Mouse (Mus musculus) embryonic facial prominence, embryonic 15.5 days (tissue): ENCODE measurements around the gene Zfp184. TPM values are rescaled to one million over a fixed set of nuclear protein-coding genes. Genes with fewer than 3 reads are reported as not detected.

Experiments used
- ATAC-seq: fragments of 200-750 bp; cut with Nextera tagmentation; 2 replicates; pipeline ENCODE4 v1.8.0; 2017; ENCODE audit warnings: low read depth, moderate TSS enrichment; ENCODE audit not compliant: insufficient number of reproducible peaks, low FRiP score, low TSS enrichment
- H3K27ac ChIP-seq: fragments of 300-500 bp; sonication (generic); replicated peaks from 2 replicates; pipeline ENCODE4 v1.5.1; 2015; ENCODE audit warnings: mild to moderate bottlenecking, inconsistent platforms
- H3K27me3 ChIP-seq: fragments of 300-500 bp; sonication (generic); 2 replicates; pipeline ENCODE4 v1.6.1; 2015; ENCODE audit warnings: inconsistent platforms
- H3K36me3 ChIP-seq: fragments of 300-500 bp; sonication (generic); 2 replicates; pipeline ENCODE4 v1.6.1; 2015; ENCODE audit warnings: mild to moderate bottlenecking, inconsistent platforms
- H3K4me1 ChIP-seq: fragments of 300-500 bp; sonication (generic); 2 replicates; pipeline ENCODE4 v1.6.1; 2015; ENCODE audit warnings: inconsistent platforms
- H3K4me2 ChIP-seq: fragments of 300-500 bp; sonication (generic); replicated peaks from 2 replicates; pipeline ENCODE4 v1.6.1; 2015; ENCODE audit warnings: mild to moderate bottlenecking, inconsistent platforms
- H3K4me3 ChIP-seq: fragments of 300-500 bp; sonication (generic); replicated peaks from 2 replicates; pipeline ENCODE4 v1.5.1; 2015; ENCODE audit warnings: mild to moderate bottlenecking, inconsistent platforms
- H3K9ac ChIP-seq: fragments of 300-500 bp; sonication (generic); 2 replicates; pipeline ENCODE4 v1.6.1; 2015; ENCODE audit warnings: inconsistent platforms
- H3K9me3 ChIP-seq: fragments of 300-500 bp; sonication (generic); replicated peaks from 2 replicates; pipeline ENCODE4 v1.6.1; 2016; ENCODE audit warnings: inconsistent platforms
- WGBS: fragments of 180-500 bp; shearing (Covaris S2); methylation state at CpG from one replicate; pipeline ENCODE4 v1.1.7; 2015; 5-methylcytosine and 5-hydroxymethylcytosine counted together
- polyA plus RNA-seq: library from polyadenylated mRNA; unstranded; fragments of >200 nt; fragmentation: Nextera tagmentation; extraction: Ambion mirVana; gene quantifications from 2 replicates; pipeline ENCODE4 v1.2.1, GENCODE M21; 2015

Zfp184 gene
- polyA plus RNA-seq, 1 experiment from 2014 or later = 7.7 TPM

GRCm38 (mm10) chr13:21943644-21944043, 1.2 kb upstream of the Zfp184 start:
- H3K36me3 ChIP-seq = no peaks in the 10 kb centered on the region
- WGBS = 83% methylated on average over 1 of the region's 1 CpGs
- H3K9me3 ChIP-seq = no peaks in the 10 kb centered on the region
- no peaks in the 10 kb centered on the region for H3K27me3 ChIP-seq
- no peak overlapping the region for H3K9ac ChIP-seq
- no peak overlapping the region for H3K4me3 ChIP-seq
- H3K4me1 ChIP-seq = peaks cover 3% of the 10 kb centered on the region; the same call in 1 of the 2 replicates
- H3K4me2 ChIP-seq = no peak overlapping the region
- no peak overlapping the region for H3K27ac ChIP-seq
- ATAC-seq = no peak

GRCm38 (mm10) chr13:21944592-21944925, 335 bp upstream of the Zfp184 start:
- no peak; the same call in 1 of the 2 replicates for ATAC-seq
- 1% methylated on average over 7 of the region's 7 CpGs for WGBS
- peak overlapping the region; percentile 76 for H3K4me3 ChIP-seq

GRCm38 (mm10) chr13:21969269-21969668, 24.4 kb downstream of the Zfp184 start:
- no peaks in the 10 kb centered on the region for H3K27me3 ChIP-seq
- H3K4me1 ChIP-seq = 0 out of 2 replicates have a peak, but pooled peaks cover 2% of the 10 kb centered on the region
- no peak overlapping the region for H3K4me3 ChIP-seq
- H3K9ac ChIP-seq = no peak overlapping the region
- H3K9me3 ChIP-seq = no peaks in the 10 kb centered on the region
- 41% methylated on average over 1 of the region's 1 CpGs for WGBS
- H3K4me2 ChIP-seq = no peak overlapping the region
- no peaks in the 10 kb centered on the region for H3K36me3 ChIP-seq
- H3K27ac ChIP-seq = no peak overlapping the region
- ATAC-seq = no peak

More at GRCm38 (mm10) chr13:21944592-21944925, 335 bp upstream of the Zfp184 start:
- Histone ChIP-seq H3K4me2 (peak overlapping the region; percentile 75), H3K9ac (no peak overlapping the region; the same call in 1 of the 2 replicates), H3K9me3 (no peaks in the 10 kb centered on the region), H3K27ac (no peak overlapping the region; the same call in 1 of the 2 replicates), H3K36me3 (peaks cover under 1% of the 10 kb centered on the region; the same call in 1 of the 2 replicates), H3K27me3 (no peaks in the 10 kb centered on the region), H3K4me1 (peaks cover 3% of the 10 kb centered on the region; the same call in 1 of the 2 replicates)

- ATAC-seq = no peak
- 57% methylated on average over 2 of the region's 2 CpGs for WGBS
- H3K9ac ChIP-seq = no peak overlapping the region
- no peak overlapping the region for H3K27ac ChIP-seq
- no peaks in the 10 kb centered on the region for H3K9me3 ChIP-seq
- no peak overlapping the region for H3K4me2 ChIP-seq
- H3K27me3 ChIP-seq = no peaks in the 10 kb centered on the region
- H3K4me1 ChIP-seq = 0 out of 2 replicates have a peak, but pooled peaks cover 2% of the 10 kb centered on the region
- H3K36me3 ChIP-seq = no peaks in the 10 kb centered on the region
- no peak overlapping the region for H3K4me3 ChIP-seq
Observed at GRCm38 (mm10) chr13:21969816-21970215, 24.9 kb downstream of the Zfp184 start.

GRCm38 (mm10) chr13:21971641-21972040, 26.7 kb downstream of the Zfp184 start:
- no peaks in the 10 kb centered on the region for H3K36me3 ChIP-seq
- H3K9ac ChIP-seq = no peak overlapping the region
- H3K27me3 ChIP-seq = no peaks in the 10 kb centered on the region
- H3K4me1 ChIP-seq = 0 out of 2 replicates have a peak, but pooled peaks cover 2% of the 10 kb centered on the region
- no peak overlapping the region for H3K4me3 ChIP-seq
- H3K4me2 ChIP-seq = no peak overlapping the region
- WGBS = 30% methylated on average over 3 of the region's 3 CpGs
- H3K9me3 ChIP-seq = no peaks in the 10 kb centered on the region
- H3K27ac ChIP-seq = no peak overlapping the region
- ATAC-seq = no peak

GRCm38 (mm10) chr13:21974221-21974725, 29.4 kb downstream of the Zfp184 start:
- H3K27me3 ChIP-seq = peaks cover 3% of the 10 kb centered on the region; the same call in 1 of the 2 replicates
- ATAC-seq = peak; percentile 73; the same call in 1 of the 2 replicates
- peak overlapping the region; percentile 72 for H3K4me3 ChIP-seq
- no peaks in the 10 kb centered on the region for H3K9me3 ChIP-seq
- 0 out of 2 replicates have a peak, but pooled peaks cover 2% of the 10 kb centered on the region for H3K4me1 ChIP-seq
- no peaks in the 10 kb centered on the region for H3K36me3 ChIP-seq
- H3K27ac ChIP-seq = peak overlapping the region; percentile 93
- H3K4me2 ChIP-seq = peak overlapping the region; percentile 38
- H3K9ac ChIP-seq = peak overlapping the region; percentile 63
- under 1% methylated on average over 23 of the region's 23 CpGs for WGBS

- Histone ChIP-seq H3K27me3 (peaks cover 6% of the 10 kb centered on the region; the same call in 1 of the 2 replicates), H3K4me1 (0 out of 2 replicates have a peak, but pooled peaks cover 2% of the 10 kb centered on the region), H3K9ac (peak overlapping the region; percentile 63), H3K4me2 (peak overlapping the region; percentile 38), H3K27ac (peak overlapping the region; percentile 93), H3K4me3 (peak overlapping the region; percentile 72), H3K36me3 (no peaks in the 10 kb centered on the region), H3K9me3 (no peaks in the 10 kb centered on the region)
- peak; percentile 92 for ATAC-seq
- WGBS = 3% methylated on average over 20 of the region's 20 CpGs
Observed at GRCm38 (mm10) chr13:21974726-21975473, 30.0 kb downstream of the Zfp184 start.

GRCm38 (mm10) chr13:21980981-21981802, 36.3 kb downstream of the Zfp184 start, which contains the start of gene Pom121l2:
TSS of gene Pom121l2 (plus strand) at chr13:21981194.
- Histone ChIP-seq H3K4me3 (peak within 1 kb of the TSS; percentile 56), H3K9me3 (no peaks in the 10 kb centered on the region), H3K36me3 (no peaks in the 10 kb centered on the region), H3K4me1 (peaks cover 13% of the 10 kb centered on the region), H3K9ac (peak within 1 kb of the TSS; percentile 55), H3K4me2 (peak within 1 kb of the TSS; percentile 97), H3K27ac (no peak within 1 kb of the TSS), H3K27me3 (peaks cover 44% of the 10 kb centered on the region)
- ATAC-seq = peak; percentile 83
- WGBS = under 1% methylated on average over 58 of the region's 58 CpGs

- 8% methylated on average over 17 of the region's 17 CpGs for WGBS
- no peaks in the 10 kb centered on the region for H3K9me3 ChIP-seq
- peak; percentile 51; the same call in 1 of the 2 replicates for ATAC-seq
- peak overlapping the region; percentile 56 for H3K4me3 ChIP-seq
- peak overlapping the region; percentile 97 for H3K4me2 ChIP-seq
- H3K9ac ChIP-seq = peak overlapping the region; percentile 55
- H3K27ac ChIP-seq = no peak overlapping the region
- peaks cover 13% of the 10 kb centered on the region for H3K4me1 ChIP-seq
- H3K27me3 ChIP-seq = peaks cover 44% of the 10 kb centered on the region
- no peaks in the 10 kb centered on the region for H3K36me3 ChIP-seq
Observed at GRCm38 (mm10) chr13:21981803-21982193, 36.9 kb downstream of the Zfp184 start.

- Histone ChIP-seq H3K4me2 (no peak overlapping the region), H3K9me3 (no peaks in the 10 kb centered on the region), H3K4me1 (peaks cover 13% of the 10 kb centered on the region), H3K9ac (no peak overlapping the region), H3K27me3 (peaks cover 44% of the 10 kb centered on the region), H3K36me3 (no peaks in the 10 kb centered on the region), H3K4me3 (no peak overlapping the region), H3K27ac (no peak overlapping the region)
- WGBS = 85% methylated on average over 2 of the region's 2 CpGs
- ATAC-seq = no peak
Observed at GRCm38 (mm10) chr13:21984486-21984885, 39.6 kb downstream of the Zfp184 start.

GRCm38 (mm10) chr13:21992550-21992949, 47.7 kb downstream of the Zfp184 start:
- no peak for ATAC-seq
- H3K4me1 ChIP-seq = peaks cover 16% of the 10 kb centered on the region
- no peak overlapping the region for H3K9ac ChIP-seq
- H3K27ac ChIP-seq = no peak overlapping the region
- H3K4me2 ChIP-seq = no peak overlapping the region
- WGBS = 77% methylated on average over 5 of the region's 5 CpGs
- peaks cover 40% of the 10 kb centered on the region for H3K27me3 ChIP-seq
- H3K4me3 ChIP-seq = no peak overlapping the region
- H3K36me3 ChIP-seq = no peaks in the 10 kb centered on the region
- no peaks in the 10 kb centered on the region for H3K9me3 ChIP-seq
